ENCODE assay signal across 11 mouse cellular contexts in genomic region chr14:30027378-30027777, GRCm38 (mm10). TPM values are rescaled to one million over a fixed set of nuclear protein-coding genes. Genes with fewer than 3 reads are reported as not detected.
DNase-seq lines count a peak whose midpoint lies in the region; TF ChIP-seq lines count a peak whose summit lies in the region.
"Had no signal": no experiment of that assay in that cellular context is flagged by ENCODE, and none has a peak within 500 bp of the region (broad histone marks: within the 10 kb centered on the region; RNA-seq: fewer than 3 reads in every experiment).

No protein-coding gene starts in this region.

- no peaks in the 10 kb centered on the region for H3K27me3 ChIP-seq in forebrain, embryonic 10.5 days (ENCODE audit: poor library complexity, severe bottlenecking)
- H3K27me3 ChIP-seq: forebrain, embryonic 15.5 days; kidney, embryonic 15.5 days had no signal

- 40% methylated on average over 2 of the region's 2 CpGs for WGBS in forebrain, embryonic 10.5 days

- intact Hi-C loops in left cerebral cortex, adult 2 months (cut with DNase I), result no loop called here
- intact Hi-C loops in left cerebral cortex, postnatal 25 days (cut with DNase I), result no loop called here

- H3K4me1 ChIP-seq in forebrain, embryonic 10.5 days, result no peaks in the 10 kb centered on the region
- H3K4me1 ChIP-seq: forebrain, embryonic 15.5 days; kidney, embryonic 15.5 days had no signal

- no peak overlapping the region for H3K4me3 ChIP-seq in left cerebral cortex, adult 2 months
- H3K4me3 ChIP-seq in forebrain, embryonic 10.5 days, result no peak overlapping the region
- H3K4me3 ChIP-seq: forebrain, embryonic 15.5 days; kidney, embryonic 15.5 days had no signal

- H3K36me3 ChIP-seq in forebrain, embryonic 10.5 days (replicated peaks), result no peaks in the 10 kb centered on the region
- H3K36me3 ChIP-seq: forebrain, embryonic 15.5 days; kidney, embryonic 15.5 days had no signal

- H3K27ac ChIP-seq in left cerebral cortex, adult 2 months, result no peak overlapping the region
- no peak overlapping the region for H3K27ac ChIP-seq in forebrain, embryonic 10.5 days
- H3K27ac ChIP-seq: forebrain, embryonic 15.5 days; kidney, embryonic 15.5 days had no signal

- no peaks in the 10 kb centered on the region for H3K9me3 ChIP-seq in forebrain, embryonic 10.5 days
- H3K9me3 ChIP-seq: forebrain, embryonic 15.5 days; kidney, embryonic 15.5 days had no signal

- DNase-seq in left cerebral cortex, adult 2 months (ENCODE audit: extremely low spot score in 1 of 2, low spot score in 2 of 2), result no peak
- DNase-seq in left cerebral cortex, postnatal 25 days (ENCODE audit: low spot score in 2 of 2), result no peak
- DNase-seq in ES-CJ7 (ENCODE audit: low read depth, low spot score), result peak; percentile 20
- DNase-seq in brain, adult 2 months (ENCODE audit: low read depth, low spot score), result peak; percentile 33
- DNase-seq in naive thymus-derived CD4-positive, alpha-beta T cell, adult 2 months (ENCODE audit: low read depth), result peak; percentile 77
- no peak for DNase-seq in layer of hippocampus, adult 11-12 months (ENCODE audit: low spot score)
- DNase-seq in forebrain, embryonic 10.5 days (ENCODE audit: extremely low spot score, low spot score), result no peak
- no peak for DNase-seq in urinary bladder, postnatal 25 days (ENCODE audit: low spot score)
- DNase-seq: cerebellum, adult 8-10 months had no signal

- TF ChIP-seq CTCF in left cerebral cortex, adult 2 months (IDR thresholded peaks at IDR 0.05), result peak; percentile 49

RNA-seq across cellular contexts. Expression of gene Chdh, which starts 18.6 kb away (rescaled TPM):
- total RNA-seq in left cerebral cortex, adult 2 months (2021), result 1 to 10 TPM; 1.6 to 2.2 TPM
- total RNA-seq in left cerebral cortex, postnatal 25 days (2021), result 1 to 10 TPM; 1.2 to 1.4 TPM
- not detected in 2 replicates for polyA plus RNA-seq in forebrain, embryonic 10.5 days (2016; fragmentation: Nextera tagmentation; extraction: Ambion mirVana)

RNA-seq across cellular contexts. Expression of gene Il17rb, which starts 18.7 kb away (rescaled TPM):
- 1 to 10 TPM; 1.0 to 1.5 TPM for total RNA-seq in left cerebral cortex, adult 2 months (2021)
- under 1 TPM; 0.73 to 0.76 TPM for total RNA-seq in left cerebral cortex, postnatal 25 days (2021)
- 0.76 and 0.91 TPM in 2 replicates for polyA plus RNA-seq in forebrain, embryonic 10.5 days (2016; fragmentation: Nextera tagmentation; extraction: Ambion mirVana)

RNA-seq across cellular contexts. Expression of gene Actr8, which starts 49.2 kb away (rescaled TPM):
- 10 to 100 TPM; 86.9 to 91.1 TPM for total RNA-seq in left cerebral cortex, adult 2 months (2021)
- total RNA-seq in left cerebral cortex, postnatal 25 days (2021), result 10 to 100 TPM; 71.0 to 81.6 TPM
- polyA plus RNA-seq in forebrain, embryonic 10.5 days (2016; fragmentation: Nextera tagmentation; extraction: Ambion mirVana), result 83.3 and 85.4 TPM in 2 replicates

RNA-seq across cellular contexts. Expression of gene Selenok, which starts 59.3 kb away (rescaled TPM):
- total RNA-seq in left cerebral cortex, adult 2 months (2021), result 100 to 1,000 TPM; 125 to 148 TPM
- 100 to 1,000 TPM; 141 to 149 TPM for total RNA-seq in left cerebral cortex, postnatal 25 days (2021)
- 248 and 266 TPM in 2 replicates for polyA plus RNA-seq in forebrain, embryonic 10.5 days (2016; fragmentation: Nextera tagmentation; extraction: Ambion mirVana)

Comparison
In these comparisons a context has a peak if more than half of its experiments do, and no peak if none do; other contexts are left out.
1. DNase-seq: peak in ES-CJ7 (single experiment), brain, adult 2 months (single experiment) and naive thymus-derived CD4-positive, alpha-beta T cell, adult 2 months (single experiment); none in left cerebral cortex, adult 2 months (0 of 2), left cerebral cortex, postnatal 25 days (0 of 2), layer of hippocampus, adult 11-12 months (single experiment), forebrain, embryonic 10.5 days (single experiment) and urinary bladder, postnatal 25 days (single experiment).